Mouse (Mus musculus): ENCODE measurements around the gene Gzmm.

GRCm38 (mm10) chr10:79743650-79744365 is 55.0 kb downstream of the Gzmm start:
- TF ChIP-seq CTCF (IDR thresholded peaks at IDR 0.05; ENCODE audit: control insufficient read depth, insufficient read depth, insufficient read length) (no peak), MAX (IDR thresholded peaks at IDR 0.05) (no peak), MYOD1 (IDR thresholded peaks at IDR 0.05; ENCODE audit: control insufficient read depth, insufficient read length, low read depth) (no peak), USF1 (IDR thresholded peaks at IDR 0.05; ENCODE audit: low read depth) (no peak)

Measured in C2C12 (cell line).